Mouse (Mus musculus) layer of hippocampus, adult 2 months (tissue): ENCODE results near the gene Cd320. TPM values are rescaled to one million over a fixed set of nuclear protein-coding genes. Genes with fewer than 3 reads are reported as not detected.
"Not testable (repeated sequence)": the region's sequence is repeated elsewhere in the genome, so short reads cannot be mapped to it uniquely, and the experiment has no call there.

Experiments
- DNase-seq, 2 experiments: peaks; one replicate each; pipeline ENCODE4 v3.0.0; 2022; ENCODE audit warnings: low spot score in 2 of 2
- H3K27ac ChIP-seq: fragments of 200-600 bp; 2 replicates; pipeline ENCODE4 v1.8.1; 2022
- H3K4me3 ChIP-seq: fragments of 200-600 bp; 2 replicates; pipeline ENCODE4 v1.8.1; 2022; ENCODE audit warnings: mild to moderate bottlenecking
- CTCF ChIP-seq: fragments of 200-600 bp; conservative IDR thresholded peaks from 2 replicates; pipeline ENCODE4 v1.8.1; 2022; ENCODE audit warnings: antibody characterized with exemption, mild to moderate bottlenecking, moderate library complexity
- total RNA-seq, 2 experiments: library from RNA; stranded (reverse); gene quantifications; 2 replicates each; pipeline ENCODE4 v1.2.3; 2021

Cd320 gene
- total RNA-seq, 2 experiments from 2014 or later: 22.6 to 25.0 TPM

GRCm38 (mm10) chr17:33815399-33815798, 27.5 kb upstream of the Cd320 start:
- no peak overlapping the region for H3K27ac ChIP-seq
- DNase-seq: no peak
- no peak for TF ChIP-seq CTCF
- no peak overlapping the region for H3K4me3 ChIP-seq

DNA sequence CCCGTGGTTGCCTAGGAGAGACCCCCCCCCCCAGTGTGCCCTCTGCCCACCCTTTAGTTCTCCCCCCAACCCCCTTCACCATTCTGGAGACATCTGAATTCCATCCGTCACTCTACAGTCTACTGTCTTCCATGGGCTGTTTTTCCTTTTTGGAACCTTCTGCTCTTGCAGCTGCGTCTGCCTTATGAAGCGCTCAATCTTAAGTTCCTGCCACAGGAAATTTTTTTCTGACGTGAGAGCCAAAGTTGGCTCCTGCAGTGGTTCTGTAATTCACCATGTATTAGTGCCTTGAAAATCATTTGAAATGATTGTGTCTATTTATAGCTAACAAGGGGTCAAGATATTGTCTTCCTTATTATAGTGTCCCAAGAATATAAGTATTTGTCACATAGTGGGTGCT, 26.3 kb upstream of the Cd320 start:
- DNase-seq: peak in 1 of 2 experiments; percentile 33
- Histone ChIP-seq H3K27ac (peak overlapping the region; percentile 96), H3K4me3 (peak overlapping the region; percentile 72)
- no peak for TF ChIP-seq CTCF

- Histone ChIP-seq H3K4me3 (peak overlapping the region; percentile 72), H3K27ac (peak overlapping the region; percentile 96)
- peak; percentile 90 for DNase-seq
- no peak for TF ChIP-seq CTCF
These were observed 25.5 kb upstream of the Cd320 start for GRCm38 (mm10) chr17:33817184-33817968.

GRCm38 (mm10) chr17:33817969-33818643, 24.8 kb upstream of the Cd320 start:
- no peak for DNase-seq
- H3K27ac ChIP-seq: peak overlapping the region; percentile 96
- peak overlapping the region; percentile 72 for H3K4me3 ChIP-seq
- no peak for TF ChIP-seq CTCF

DNA sequence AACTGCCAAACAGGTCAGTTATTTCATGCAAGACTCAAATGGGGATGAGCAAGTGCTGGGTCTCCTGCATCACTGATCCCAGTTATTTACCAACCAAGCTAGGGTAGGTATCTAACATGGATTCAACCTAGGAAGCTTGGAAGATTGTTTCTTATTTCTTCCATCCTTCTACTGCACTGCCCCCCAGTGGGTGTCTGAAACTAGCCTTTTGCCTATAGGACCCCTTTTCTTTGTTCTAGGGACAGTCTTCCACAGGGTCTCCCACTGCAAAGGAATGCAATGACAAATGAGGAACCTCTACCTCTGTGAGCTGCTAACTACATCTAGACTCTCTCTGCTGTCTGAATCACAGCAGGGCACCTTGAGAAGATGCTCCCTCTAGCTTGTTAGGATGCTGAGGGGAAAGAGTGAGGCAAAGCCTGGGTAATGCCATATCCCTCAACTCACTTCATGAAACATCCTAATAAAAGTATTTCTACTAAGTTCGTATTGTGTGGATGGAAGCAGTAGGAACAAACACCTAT, 20.4 kb upstream of the Cd320 start:
- H3K27ac ChIP-seq: no peak overlapping the region
- TF ChIP-seq CTCF: peak; percentile 56
- no peak overlapping the region for H3K4me3 ChIP-seq
- DNase-seq: no peak

DNA sequence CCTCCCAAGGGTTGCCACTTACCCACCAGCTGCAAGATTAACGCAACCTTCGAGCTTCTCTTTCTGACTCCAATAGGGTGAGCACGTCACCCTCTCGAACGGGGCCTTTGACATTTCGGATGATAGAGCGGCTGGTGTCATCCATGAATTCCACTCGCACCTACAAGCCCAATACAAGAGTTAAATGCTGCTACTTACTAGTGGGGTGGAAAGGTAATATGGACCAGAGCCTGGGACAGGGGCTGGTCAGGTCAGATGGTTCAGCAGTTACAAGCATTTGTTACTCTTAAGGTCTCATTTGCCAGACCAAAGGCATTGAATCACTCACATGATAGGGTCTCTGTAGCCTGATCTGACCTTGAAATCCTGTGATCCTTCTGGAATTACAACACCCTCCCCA, 19.7 kb upstream of the Cd320 start:
- Histone ChIP-seq H3K27ac (peak overlapping the region; percentile 95; the same call in 1 of the 2 replicates), H3K4me3 (peak overlapping the region; percentile 63)
- not testable (repeated sequence) for DNase-seq

GRCm38 (mm10) chr17:33824084-33824996, 18.6 kb upstream of the Cd320 start, which contains the start of the genes Rps28 and Ndufa7:
Rps28 (minus strand) TSS chr17:33824562.
Ndufa7 (plus strand) TSS chr17:33824572.
- peak; percentile 97 to 99 for DNase-seq
- TF ChIP-seq CTCF: no peak
- peak within 1 kb of the TSS; percentile 95 for H3K27ac ChIP-seq
- H3K4me3 ChIP-seq: peak within 1 kb of the TSS; percentile 63

- Histone ChIP-seq H3K27ac (peak overlapping the region; percentile 95), H3K4me3 (peak overlapping the region; percentile 63)
- not testable (repeated sequence) for DNase-seq
These were observed 17.9 kb upstream of the Cd320 start for GRCm38 (mm10) chr17:33824997-33825330.

DNA sequence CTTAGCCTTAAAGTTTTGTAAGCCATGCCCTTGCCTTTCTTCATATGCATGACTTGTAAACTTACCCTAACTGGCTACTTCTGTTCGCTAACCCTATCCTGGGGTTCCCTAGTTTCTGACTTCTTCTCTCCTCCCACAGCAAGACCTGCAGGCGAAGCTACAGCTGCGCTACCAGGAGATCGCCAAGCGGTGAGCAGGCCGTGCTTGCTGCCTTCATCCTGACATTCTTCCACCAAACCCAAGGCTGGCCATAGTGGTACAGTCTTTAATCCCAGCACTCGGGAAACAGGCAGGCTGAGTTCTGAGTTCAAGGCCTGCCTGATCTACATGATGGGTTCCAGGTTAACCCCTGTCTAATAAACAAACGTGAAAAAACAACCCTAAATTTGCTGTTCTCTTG, 17.4 kb upstream of the Cd320 start:
- DNase-seq: no peak
- no peak for TF ChIP-seq CTCF
- H3K27ac ChIP-seq: peak overlapping the region; percentile 95; the same call in 1 of the 2 replicates
- peak overlapping the region; percentile 63 for H3K4me3 ChIP-seq

DNA sequence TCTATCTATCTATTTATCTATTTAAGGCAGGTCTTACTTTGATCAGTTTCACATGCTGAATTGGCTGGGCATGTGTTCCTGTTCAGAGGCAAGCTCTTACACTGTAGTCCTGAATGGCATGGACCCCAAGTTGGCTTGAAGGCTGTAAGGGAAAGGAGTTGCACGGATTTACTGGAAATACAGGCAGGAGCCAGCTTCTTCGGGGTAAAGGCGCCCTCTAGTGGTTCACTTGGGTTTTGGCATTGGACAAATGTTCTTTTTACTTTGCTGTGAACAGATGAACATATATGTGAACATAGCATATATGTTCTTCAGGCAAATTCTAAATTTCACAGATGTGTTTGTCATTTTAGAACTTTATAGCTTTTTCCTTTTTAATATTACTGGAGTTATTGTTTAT, 16.0 kb upstream of the Cd320 start:
- peak; percentile 63 to 69 for DNase-seq

DNA sequence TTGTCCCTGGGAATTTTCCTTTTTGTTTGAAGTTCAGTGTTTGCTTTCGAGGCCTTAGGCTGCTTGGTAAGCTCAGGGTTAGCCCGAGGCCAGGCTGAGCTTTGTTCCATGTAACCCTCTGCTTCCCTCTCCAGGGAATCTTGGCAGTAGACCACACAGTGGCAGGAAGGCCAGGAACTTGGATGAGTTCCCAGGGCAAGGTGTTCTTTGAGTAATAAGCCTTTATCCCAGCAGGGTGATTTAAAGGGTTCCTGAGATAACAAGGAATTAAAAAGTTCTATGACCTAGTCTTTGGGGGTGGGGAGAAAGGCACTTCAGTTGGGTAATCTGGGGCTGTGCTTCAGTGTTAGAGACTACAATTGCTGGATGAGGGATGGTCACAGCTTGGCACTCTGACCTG, 14.0 kb upstream of the Cd320 start:
- no peak overlapping the region for H3K4me3 ChIP-seq
- TF ChIP-seq CTCF: no peak
- no peak overlapping the region for H3K27ac ChIP-seq
- no peak for DNase-seq

More for the DNA sequence above, 16.0 kb upstream of the Cd320 start:
- peak; percentile 96 for TF ChIP-seq CTCF
- H3K27ac ChIP-seq: peak overlapping the region; percentile 8; the same call in 1 of the 2 replicates
- H3K4me3 ChIP-seq: no peak overlapping the region

DNA sequence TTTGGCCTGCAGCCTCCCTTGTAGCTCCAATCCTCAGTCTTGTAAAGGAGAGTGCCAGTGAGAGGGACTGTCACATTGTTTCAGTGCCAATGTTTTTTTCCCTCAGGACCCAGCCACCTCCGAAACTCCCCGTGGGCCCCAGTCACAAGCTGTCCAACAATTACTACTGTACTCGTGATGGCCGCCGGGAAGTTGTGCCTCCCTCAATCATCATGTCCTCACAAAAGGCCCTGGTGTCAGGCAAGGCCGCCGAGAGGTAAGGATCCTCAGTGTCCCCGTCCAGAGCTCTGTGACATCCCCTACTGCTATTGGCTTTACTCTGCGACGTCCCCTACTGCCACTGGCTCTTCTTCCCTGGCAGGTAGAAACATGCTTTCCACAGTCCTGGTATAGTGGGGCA, 13.3 kb upstream of the Cd320 start:
- no peak for DNase-seq
- Histone ChIP-seq H3K27ac (peak overlapping the region; percentile 36), H3K4me3 (no peak overlapping the region)
- no peak for TF ChIP-seq CTCF

DNA sequence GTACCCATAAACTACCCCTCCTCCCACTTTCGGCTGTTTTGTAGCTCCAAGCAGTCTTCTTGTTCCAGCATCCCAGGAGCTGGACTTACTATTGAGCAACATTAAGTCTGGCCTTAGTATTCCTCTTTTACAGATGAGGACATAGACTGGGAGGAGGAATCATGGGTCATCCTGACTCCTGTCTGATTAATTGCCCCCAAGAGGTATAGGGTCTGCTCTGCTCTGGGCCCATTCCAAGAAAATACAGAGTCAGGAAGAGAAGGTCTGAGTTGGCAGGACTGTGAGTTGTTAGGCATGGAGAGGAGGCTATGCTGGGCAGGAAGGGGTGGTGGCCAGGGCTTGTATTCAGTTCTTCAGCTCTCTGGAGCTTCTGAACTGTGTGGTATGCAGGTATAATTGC, 1.3 kb downstream of the Cd320 start:
- DNase-seq: no peak
- peak overlapping the region; percentile 72; the same call in 1 of the 2 replicates for H3K4me3 ChIP-seq
- no peak for TF ChIP-seq CTCF

More for the DNA sequence above, 1.3 kb downstream of the Cd320 start:
- H3K27ac ChIP-seq: no peak overlapping the region; the same call in 1 of the 2 replicates
